Mouse (Mus musculus): ENCODE measurements around the gene Ntsr1.

Gene Ntsr1

GRCm38 (mm10) chr2:180562146-180562545 lies 62.4 kb downstream of the Ntsr1 start:
- DNase-seq (ENCODE audit: low spot score), result no peak

DNA sequence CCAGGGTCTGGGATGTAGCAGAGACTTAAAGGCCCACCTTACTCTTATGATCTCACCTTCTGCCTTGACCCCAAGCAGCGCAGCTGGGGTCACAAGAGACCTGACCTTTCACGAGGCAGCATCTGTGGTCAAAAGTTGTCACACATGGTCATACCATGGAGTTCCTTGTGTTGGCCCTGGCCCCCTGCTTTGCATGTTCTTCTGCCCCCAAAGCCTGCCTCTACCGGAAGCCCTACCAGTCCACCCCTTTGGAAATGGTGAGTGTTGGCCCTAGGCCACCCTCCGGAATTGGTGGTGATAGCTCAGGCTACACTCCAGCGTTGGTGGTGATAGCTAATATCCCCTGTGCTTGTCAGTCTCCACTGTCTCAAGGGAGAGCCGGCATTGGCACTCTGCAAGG lies 63.5 kb downstream of the Ntsr1 start:
- DNase-seq (ENCODE audit: low spot score), result no peak

- DNase-seq (ENCODE audit: low spot score), result no peak
These were observed 64.1 kb downstream of the Ntsr1 start for GRCm38 (mm10) chr2:180563841-180564240.

DNA sequence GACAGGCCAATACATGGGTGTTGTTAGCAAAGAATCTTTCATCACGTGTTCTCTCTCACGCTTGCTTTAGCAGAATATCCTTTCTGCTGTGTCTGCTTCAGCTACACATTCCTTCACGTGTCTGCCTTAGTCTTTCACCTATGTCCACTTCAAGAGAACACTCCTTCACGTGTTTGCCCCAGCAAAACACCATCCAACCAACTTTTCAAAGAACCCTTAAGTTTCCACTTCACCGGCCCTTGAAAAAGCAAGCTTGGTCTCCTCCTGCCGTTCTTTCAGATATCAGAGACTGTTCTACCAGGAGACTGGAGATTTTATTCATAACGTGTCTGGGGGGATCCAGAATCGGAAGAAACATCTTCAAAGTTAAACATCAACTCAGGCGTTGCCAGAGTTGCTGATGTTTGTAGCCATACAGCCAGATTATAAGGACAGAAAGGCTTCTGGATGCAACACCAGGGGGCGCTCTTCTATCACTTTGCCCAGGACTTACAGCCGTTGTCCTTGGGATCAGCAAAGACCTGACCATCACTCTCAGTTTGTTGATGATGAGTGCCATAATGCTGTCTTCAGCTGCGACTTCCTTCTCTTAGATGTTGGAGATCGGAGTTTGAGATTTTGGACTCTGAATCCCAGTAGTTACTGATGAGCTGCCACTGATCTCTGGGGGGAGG lies 66.6 kb downstream of the Ntsr1 start:
- peak; percentile 63 for DNase-seq (ENCODE audit: low spot score)

GRCm38 (mm10) chr2:180569028-180569643 lies 69.4 kb downstream of the Ntsr1 start:
- DNase-seq (ENCODE audit: low spot score), result peak; percentile 42

DNA sequence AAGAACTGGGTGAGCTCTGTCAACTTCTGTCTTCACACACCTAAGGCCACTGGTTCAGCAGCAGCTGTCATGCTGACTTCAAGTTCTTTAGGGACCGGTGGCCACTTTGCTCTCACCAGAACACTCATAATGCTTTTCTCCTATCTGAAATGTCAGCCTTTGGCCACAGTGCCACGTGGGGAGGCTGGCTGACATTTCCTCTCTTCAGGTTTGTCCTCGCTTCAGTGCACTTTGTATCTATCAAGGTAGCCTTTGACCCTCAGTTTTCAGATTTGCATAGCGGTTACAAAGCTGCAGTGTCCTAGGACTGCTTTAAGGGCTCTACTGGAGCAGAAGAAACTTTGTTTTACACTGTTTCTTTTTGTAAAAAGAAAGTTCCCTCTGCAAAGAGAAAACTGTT lies 76.7 kb downstream of the Ntsr1 start:
- no peak for DNase-seq (ENCODE audit: low spot score)

- DNase-seq (ENCODE audit: low spot score), result peak; percentile 74
These were observed 78.9 kb downstream of the Ntsr1 start for GRCm38 (mm10) chr2:180578686-180579085.

DNA sequence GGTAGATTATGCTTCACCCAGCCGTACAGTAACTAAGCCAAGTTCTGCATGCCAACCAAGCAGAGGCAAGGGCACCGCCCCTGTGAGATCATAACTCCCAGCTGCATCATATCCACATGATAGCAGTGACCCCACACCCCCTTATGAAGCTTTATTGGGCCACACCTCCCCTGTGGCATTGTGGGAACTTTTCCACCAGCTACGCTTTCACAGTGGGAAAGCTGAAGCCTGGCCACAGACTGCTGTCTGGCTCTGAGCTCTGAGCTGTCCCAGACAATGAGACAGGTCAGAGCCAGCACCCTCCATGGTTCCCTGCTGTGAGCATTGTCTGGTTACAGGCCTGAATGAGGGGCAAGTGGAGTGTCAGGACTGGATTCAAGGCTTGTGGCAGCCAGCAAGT lies 81.2 kb downstream of the Ntsr1 start, which contains the start of gene Mrgbp:
Gene Mrgbp (plus strand): TSS at position 303 of the 400 bp plus-strand sequence.
- DNase-seq (ENCODE audit: low spot score), result peak; percentile 18

DNA sequence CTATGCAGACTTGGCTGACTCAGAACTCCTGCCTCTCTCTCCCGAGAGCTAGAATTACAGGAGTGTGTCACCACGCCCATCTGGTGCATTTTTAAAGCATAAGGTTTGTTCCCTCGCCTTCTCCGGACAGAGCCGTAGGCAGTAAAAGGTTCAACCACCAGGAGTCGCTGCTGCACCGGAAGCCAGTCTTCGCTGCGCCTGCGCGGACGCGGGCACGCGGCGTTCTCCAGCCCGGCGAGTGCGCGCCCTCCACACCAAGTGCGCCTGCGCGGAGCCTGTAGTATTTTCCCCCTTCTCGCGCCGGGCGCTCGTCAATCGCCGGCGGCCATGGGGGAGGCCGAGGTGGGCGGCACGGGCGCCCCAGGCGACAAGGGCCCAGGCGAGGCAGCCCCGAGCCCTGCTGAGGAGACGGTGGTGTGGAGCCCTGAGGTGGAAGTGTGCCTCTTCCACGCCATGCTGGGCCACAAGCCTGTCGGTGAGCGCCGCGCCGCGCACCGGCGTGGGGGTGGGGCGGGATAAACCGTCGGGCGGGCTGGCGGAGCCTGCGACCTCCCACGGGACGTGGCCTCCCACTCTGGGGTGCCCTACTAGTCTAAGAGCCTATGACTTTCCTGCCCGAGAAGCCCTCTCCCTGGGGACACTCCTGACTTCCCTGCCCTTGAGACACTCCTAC lies 82.8 kb downstream of the Ntsr1 start:
- DNase-seq (ENCODE audit: low spot score), result peak; percentile 98

DNA sequence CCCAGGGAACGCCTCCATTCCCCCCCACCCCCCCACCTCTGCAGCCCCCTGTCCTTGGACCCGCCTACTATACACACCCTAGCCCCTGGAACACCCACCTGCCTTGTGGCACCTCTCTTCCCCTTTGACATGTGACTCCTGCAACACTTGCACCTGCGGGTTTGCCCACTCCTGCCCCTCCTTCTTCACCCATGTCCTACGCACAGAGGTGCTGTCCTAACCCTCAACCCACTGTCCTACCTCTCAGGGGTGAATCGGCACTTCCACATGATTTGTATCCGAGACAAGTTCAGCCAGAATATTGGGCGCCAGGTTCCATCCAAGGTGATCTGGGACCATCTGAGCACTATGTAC lies 83.4 kb downstream of the Ntsr1 start:
- DNase-seq (ENCODE audit: low spot score), result no peak

DNA sequence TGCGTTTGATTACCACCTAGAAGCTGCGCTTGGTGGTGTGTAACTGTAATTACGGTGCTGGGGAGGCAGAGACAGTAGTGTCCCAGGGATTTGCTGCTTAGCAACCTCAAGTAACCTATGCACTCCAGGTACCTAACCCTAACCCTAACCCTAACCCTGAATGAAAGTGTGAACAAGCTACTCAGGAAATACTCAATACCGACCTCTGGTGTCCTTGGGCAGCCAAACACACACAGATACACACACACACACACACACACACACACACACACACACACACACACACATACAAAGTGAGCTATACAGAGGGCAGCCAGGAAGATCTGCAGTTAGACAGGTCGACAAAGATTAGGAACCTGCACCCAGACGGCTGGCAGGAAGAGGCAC lies 89.0 kb downstream of the Ntsr1 start:
- DNase-seq (ENCODE audit: low spot score), result no peak

DNA sequence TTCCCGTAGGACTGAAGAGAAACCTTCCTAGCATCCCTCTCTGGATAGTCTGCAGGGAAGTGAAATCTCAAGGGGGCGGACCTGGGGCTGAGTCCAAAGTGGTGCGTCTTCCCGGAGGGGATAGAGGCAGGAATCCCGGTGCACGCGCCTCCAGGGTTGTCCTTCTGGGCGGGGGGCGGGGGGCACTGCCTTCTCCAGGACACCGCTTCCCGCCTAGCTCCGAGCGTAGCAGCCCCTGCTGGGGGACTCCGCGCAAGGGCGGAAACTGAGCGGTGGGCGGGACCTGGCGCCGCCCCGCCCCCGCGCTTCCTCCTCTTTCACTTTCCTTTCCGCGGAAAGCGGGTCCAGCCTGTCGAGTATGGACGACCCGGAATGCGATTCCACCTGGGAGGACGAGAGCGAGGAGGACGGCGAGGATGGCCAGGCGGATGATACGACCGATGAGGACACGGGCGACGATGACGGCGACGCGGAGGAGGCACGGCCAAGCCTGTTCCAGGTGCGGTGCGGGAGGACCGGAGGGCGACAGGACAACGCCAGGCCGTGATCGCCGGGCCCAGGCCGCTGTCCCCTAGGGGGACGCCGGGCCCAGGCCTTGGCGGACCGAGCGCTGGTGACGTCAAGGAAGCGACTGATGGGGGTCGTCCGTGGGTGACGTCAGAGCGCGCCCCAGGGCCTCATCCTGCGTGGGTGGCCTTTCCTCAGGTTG lies 89.5 kb downstream of the Ntsr1 start, which contains the start of gene Ogfr:
Gene Ogfr (plus strand): TSS at position 123 of the 709 bp plus-strand sequence.
- DNase-seq (ENCODE audit: low spot score), result peak; percentile 79

Data from urinary bladder, postnatal 14 days (tissue).